Mouse (Mus musculus): ENCODE results near the gene Tfpi.

DNA sequence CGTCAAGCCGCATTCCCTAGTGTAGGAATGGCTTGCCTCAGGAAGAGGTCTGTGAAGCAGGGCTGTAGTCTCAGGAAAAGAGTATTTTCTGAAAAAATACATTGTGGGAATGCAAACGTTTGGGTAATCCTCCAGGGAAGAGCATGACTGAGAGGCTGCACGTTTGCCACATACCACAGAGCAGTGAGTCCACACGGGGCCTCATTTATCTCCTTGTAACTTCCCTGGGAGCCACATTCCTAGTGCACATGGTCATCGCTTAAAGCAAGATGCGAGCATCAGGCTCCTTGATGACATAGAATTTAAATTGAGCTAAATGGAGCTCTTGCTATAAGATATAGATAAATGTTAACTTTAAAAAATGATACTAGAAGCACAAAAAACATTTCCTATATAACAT, 11.6 kb downstream of the Tfpi start:
- TF ChIP-seq CTCF (IDR thresholded peaks at IDR 0.05; ENCODE audit: low read depth) (no peak), EP300 (IDR thresholded peaks at IDR 0.05; ENCODE audit: low read depth) (no peak)
